Mouse (Mus musculus): ENCODE results near the gene Ccr10. TPM values are rescaled to one million over a fixed set of nuclear protein-coding genes. Genes with fewer than 3 reads are reported as not detected.
A peak's percentile ranks its signal among the peaks of the same experiment; 100 is the strongest.
"Not testable (repeated sequence)": the region's sequence is repeated elsewhere in the genome, so short reads cannot be mapped to it uniquely, and the experiment has no call there.

Gene Ccr10
- polyA plus RNA-seq, 1 experiment from 2014 or later = 0.33 TPM

DNA sequence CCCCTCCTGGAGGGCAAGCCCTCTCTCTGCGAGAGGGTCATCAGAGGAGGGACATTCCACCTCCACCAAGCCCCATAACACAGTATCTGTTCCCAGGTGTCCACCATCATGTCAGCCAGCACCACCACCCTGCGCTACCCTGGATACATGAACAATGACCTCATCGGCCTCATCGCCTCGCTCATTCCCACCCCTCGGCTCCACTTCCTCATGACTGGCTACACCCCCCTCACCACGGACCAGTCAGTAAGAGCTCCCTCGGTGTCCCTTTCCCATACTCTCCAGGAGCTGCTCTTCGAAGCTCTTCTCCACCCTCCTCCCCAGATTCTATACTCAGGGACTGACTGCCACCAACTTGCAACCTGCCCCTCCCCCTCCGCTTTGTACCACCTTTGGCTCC, 15.1 kb downstream of the Ccr10 start:
- not testable (repeated sequence) for ATAC-seq (ENCODE audit: insufficient number of reproducible peaks, insufficient read depth, low FRiP score, low read depth); H3K4me3 ChIP-seq (ENCODE audit: low read depth, low read length); H3K27me3 ChIP-seq (ENCODE audit: control insufficient read depth, insufficient read depth, low read length); H3K9ac ChIP-seq (replicated peaks; ENCODE audit: low read depth, low read length); H3K4me2 ChIP-seq (replicated peaks; ENCODE audit: low read depth, low read length); H3K27ac ChIP-seq (ENCODE audit: low read length); H3K9me3 ChIP-seq (ENCODE audit: control insufficient read depth, low read depth, low read length)
- 80% methylated on average over 8 of the region's 10 CpGs for WGBS
- Histone ChIP-seq H3K4me1 (ENCODE audit: control insufficient read depth, insufficient read depth, low read length) (peaks cover 21% of the 10 kb centered on the region), H3K36me3 (ENCODE audit: control insufficient read depth, insufficient read depth, low read length) (peaks cover 32% of the 10 kb centered on the region)

DNA sequence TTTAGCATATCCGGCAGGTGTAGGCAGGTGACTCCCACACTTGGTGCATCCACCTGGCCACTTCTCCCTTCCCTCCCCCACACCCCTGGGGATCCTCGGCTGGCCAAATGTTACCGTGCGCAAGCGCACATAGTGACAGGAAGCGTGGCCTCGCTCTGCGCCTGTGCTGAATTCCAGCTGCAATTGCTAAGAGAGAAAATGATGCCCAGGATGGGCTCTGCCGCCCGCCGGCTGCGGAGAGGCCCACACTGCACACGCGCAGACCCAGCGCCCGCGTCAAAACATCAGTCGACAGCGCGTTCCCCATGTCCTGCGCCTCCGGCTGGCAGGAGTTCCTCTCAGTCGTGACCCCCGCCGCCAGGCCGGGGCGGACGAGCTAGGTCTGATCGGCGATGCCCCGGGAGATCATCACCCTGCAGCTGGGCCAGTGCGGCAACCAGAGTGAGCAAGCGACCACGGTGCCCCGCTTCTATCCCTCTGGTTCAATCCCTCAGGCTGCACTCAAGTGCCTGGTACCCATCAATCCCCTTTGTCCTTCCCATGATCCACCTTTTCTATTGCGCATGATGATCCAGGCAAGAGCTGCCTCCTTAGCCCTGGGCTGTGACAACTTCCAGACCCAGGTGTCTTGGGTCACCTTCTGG, 19.4 kb downstream of the Ccr10 start, which contains the start of gene Tubg2:
TSS of gene Tubg2 (plus strand) at position 180 of the 644 bp plus-strand sequence.
- Histone ChIP-seq H3K4me1 (ENCODE audit: control insufficient read depth, insufficient read depth, low read length) (peaks cover 9% of the 10 kb centered on the region), H3K27me3 (ENCODE audit: control insufficient read depth, insufficient read depth, low read length) (no peaks in the 10 kb centered on the region), H3K4me3 (ENCODE audit: low read depth, low read length) (peak within 1 kb of the TSS; percentile 30), H3K4me2 (replicated peaks; ENCODE audit: low read depth, low read length) (peak within 1 kb of the TSS; percentile 58), H3K9ac (replicated peaks; ENCODE audit: low read depth, low read length) (peak within 1 kb of the TSS; percentile 25), H3K27ac (ENCODE audit: low read length) (no peak within 1 kb of the TSS; the same call in 1 of the 2 replicates), H3K36me3 (ENCODE audit: control insufficient read depth, insufficient read depth, low read length) (no peaks in the 10 kb centered on the region), H3K9me3 (ENCODE audit: control insufficient read depth, low read depth, low read length) (no peaks in the 10 kb centered on the region)
- ATAC-seq (ENCODE audit: insufficient number of reproducible peaks, insufficient read depth, low FRiP score, low read depth) = peak; percentile 70; the same call in 1 of the 2 replicates
- WGBS = 2% methylated on average over 36 of the region's 36 CpGs

DNA sequence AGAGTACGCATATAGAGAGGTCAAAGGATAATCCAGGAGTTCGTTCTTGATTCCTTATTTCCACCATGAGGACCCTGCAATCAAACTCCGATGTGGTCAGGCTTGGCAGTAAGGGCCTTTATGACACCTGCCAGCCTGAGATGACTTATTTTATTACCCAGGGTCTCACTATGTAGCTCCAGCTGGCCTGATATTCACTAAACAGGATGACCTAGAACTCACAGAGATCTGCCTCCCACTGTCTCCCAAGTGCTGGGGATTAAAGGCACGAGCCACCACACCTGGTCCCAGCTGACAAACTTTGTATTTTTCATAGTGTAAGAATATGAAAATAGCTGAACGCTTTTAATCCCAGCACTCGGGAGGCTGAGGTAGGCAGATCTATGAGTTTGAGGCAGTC, 20.1 kb downstream of the Ccr10 start:
- no peak for ATAC-seq (ENCODE audit: insufficient number of reproducible peaks, insufficient read depth, low FRiP score, low read depth)
- WGBS = 69% methylated on average over 6 of the region's 6 CpGs
- Histone ChIP-seq H3K27ac (ENCODE audit: low read length) (no peak overlapping the region), H3K4me1 (ENCODE audit: control insufficient read depth, insufficient read depth, low read length) (peaks cover 9% of the 10 kb centered on the region), H3K9ac (replicated peaks; ENCODE audit: low read depth, low read length) (no peak overlapping the region), H3K27me3 (ENCODE audit: control insufficient read depth, insufficient read depth, low read length) (no peaks in the 10 kb centered on the region), H3K9me3 (ENCODE audit: control insufficient read depth, low read depth, low read length) (no peaks in the 10 kb centered on the region), H3K36me3 (ENCODE audit: control insufficient read depth, insufficient read depth, low read length) (no peaks in the 10 kb centered on the region), H3K4me3 (ENCODE audit: low read depth, low read length) (no peak overlapping the region), H3K4me2 (replicated peaks; ENCODE audit: low read depth, low read length) (peak overlapping the region; percentile 58; the same call in 1 of the 2 replicates)

DNA sequence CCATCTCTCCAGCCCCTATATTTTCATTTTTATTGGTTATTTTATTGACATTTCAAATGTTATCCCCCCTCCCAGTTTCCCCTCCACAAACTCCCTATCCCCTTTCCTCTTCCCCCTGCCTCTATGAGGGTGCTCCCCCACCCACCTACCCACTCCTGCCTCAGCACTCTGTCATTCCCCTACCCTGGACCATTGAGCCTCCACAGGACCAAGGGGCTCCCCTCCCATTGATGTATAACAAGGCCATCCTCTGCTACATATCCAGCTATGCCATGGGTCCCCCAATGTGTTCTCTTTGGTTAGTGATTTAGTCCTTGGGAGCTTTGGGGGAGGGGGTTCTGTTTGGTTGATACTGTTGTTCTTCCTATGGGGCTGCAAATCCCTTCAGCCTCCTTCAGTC, 20.6 kb downstream of the Ccr10 start:
- no peaks in the 10 kb centered on the region for H3K9me3 ChIP-seq (ENCODE audit: control insufficient read depth, low read depth, low read length)
- no peak overlapping the region for H3K27ac ChIP-seq (ENCODE audit: low read length)
- H3K4me2 ChIP-seq (replicated peaks; ENCODE audit: low read depth, low read length) = no peak overlapping the region
- H3K9ac ChIP-seq (replicated peaks; ENCODE audit: low read depth, low read length) = no peak overlapping the region
- H3K36me3 ChIP-seq (ENCODE audit: control insufficient read depth, insufficient read depth, low read length) = no peaks in the 10 kb centered on the region
- ATAC-seq (ENCODE audit: insufficient number of reproducible peaks, insufficient read depth, low FRiP score, low read depth) = no peak
- no peak overlapping the region for H3K4me3 ChIP-seq (ENCODE audit: low read depth, low read length)
- H3K27me3 ChIP-seq (ENCODE audit: control insufficient read depth, insufficient read depth, low read length) = no peaks in the 10 kb centered on the region
- peaks cover 13% of the 10 kb centered on the region for H3K4me1 ChIP-seq (ENCODE audit: control insufficient read depth, insufficient read depth, low read length)

DNA sequence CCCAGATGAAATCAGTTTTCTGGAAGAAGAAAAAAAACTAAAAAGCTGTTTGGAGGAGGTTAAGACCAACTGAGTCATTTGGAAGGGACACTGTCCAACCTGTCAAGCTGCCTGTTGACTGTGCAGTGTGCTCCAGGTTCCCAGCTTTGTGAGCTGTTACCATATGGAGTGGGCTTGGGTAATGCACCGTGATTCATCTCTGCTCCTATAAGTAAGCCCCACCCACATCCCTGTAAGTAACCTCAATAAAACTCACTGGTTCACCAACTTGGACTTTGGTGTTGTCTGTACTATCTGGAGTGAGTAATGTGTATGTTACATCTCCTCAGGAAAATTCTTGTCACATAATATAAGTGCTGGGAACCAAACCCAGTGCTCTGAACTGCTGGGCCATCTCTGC, 22.4 kb downstream of the Ccr10 start:
- WGBS = 68% methylated on average over 1 of the region's 1 CpGs
- no peak overlapping the region for H3K27ac ChIP-seq (ENCODE audit: low read length)
- no peaks in the 10 kb centered on the region for H3K27me3 ChIP-seq (ENCODE audit: control insufficient read depth, insufficient read depth, low read length)
- H3K9me3 ChIP-seq (ENCODE audit: control insufficient read depth, low read depth, low read length) = no peaks in the 10 kb centered on the region
- H3K36me3 ChIP-seq (ENCODE audit: control insufficient read depth, insufficient read depth, low read length) = no peaks in the 10 kb centered on the region
- no peak overlapping the region for H3K4me3 ChIP-seq (ENCODE audit: low read depth, low read length)
- H3K4me1 ChIP-seq (ENCODE audit: control insufficient read depth, insufficient read depth, low read length) = peaks cover 27% of the 10 kb centered on the region
- H3K4me2 ChIP-seq (replicated peaks; ENCODE audit: low read depth, low read length) = no peak overlapping the region
- H3K9ac ChIP-seq (replicated peaks; ENCODE audit: low read depth, low read length) = no peak overlapping the region
- ATAC-seq (ENCODE audit: insufficient number of reproducible peaks, insufficient read depth, low FRiP score, low read depth) = no peak

DNA sequence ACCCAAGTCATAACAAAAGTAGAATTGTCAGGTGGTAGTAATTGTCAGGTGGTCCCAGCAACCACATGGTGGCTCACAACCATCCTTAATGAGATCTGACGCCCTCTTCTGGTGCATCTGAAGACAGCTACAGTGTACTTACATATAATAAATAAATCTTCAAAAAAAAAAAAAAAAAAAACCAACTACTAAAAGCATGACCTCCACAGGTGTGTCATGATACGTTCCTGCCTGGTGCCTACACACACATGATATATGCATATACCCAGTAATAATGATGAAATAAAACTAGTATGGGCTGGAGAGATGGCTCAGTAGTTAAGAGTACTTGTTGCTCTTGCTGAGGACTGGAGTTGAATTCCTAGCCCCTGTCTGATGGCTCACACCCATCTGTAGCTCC, 24.2 kb downstream of the Ccr10 start:
- Histone ChIP-seq H3K4me1 (ENCODE audit: control insufficient read depth, insufficient read depth, low read length) (peaks cover 27% of the 10 kb centered on the region), H3K27me3 (ENCODE audit: control insufficient read depth, insufficient read depth, low read length) (no peaks in the 10 kb centered on the region), H3K9ac (replicated peaks; ENCODE audit: low read depth, low read length) (no peak overlapping the region), H3K4me3 (ENCODE audit: low read depth, low read length) (no peak overlapping the region), H3K9me3 (ENCODE audit: control insufficient read depth, low read depth, low read length) (no peaks in the 10 kb centered on the region), H3K36me3 (ENCODE audit: control insufficient read depth, insufficient read depth, low read length) (no peaks in the 10 kb centered on the region), H3K27ac (ENCODE audit: low read length) (no peak overlapping the region), H3K4me2 (replicated peaks; ENCODE audit: low read depth, low read length) (no peak overlapping the region)
- WGBS = 48% methylated on average over 2 of the region's 2 CpGs
- no peak for ATAC-seq (ENCODE audit: insufficient number of reproducible peaks, insufficient read depth, low FRiP score, low read depth)

DNA sequence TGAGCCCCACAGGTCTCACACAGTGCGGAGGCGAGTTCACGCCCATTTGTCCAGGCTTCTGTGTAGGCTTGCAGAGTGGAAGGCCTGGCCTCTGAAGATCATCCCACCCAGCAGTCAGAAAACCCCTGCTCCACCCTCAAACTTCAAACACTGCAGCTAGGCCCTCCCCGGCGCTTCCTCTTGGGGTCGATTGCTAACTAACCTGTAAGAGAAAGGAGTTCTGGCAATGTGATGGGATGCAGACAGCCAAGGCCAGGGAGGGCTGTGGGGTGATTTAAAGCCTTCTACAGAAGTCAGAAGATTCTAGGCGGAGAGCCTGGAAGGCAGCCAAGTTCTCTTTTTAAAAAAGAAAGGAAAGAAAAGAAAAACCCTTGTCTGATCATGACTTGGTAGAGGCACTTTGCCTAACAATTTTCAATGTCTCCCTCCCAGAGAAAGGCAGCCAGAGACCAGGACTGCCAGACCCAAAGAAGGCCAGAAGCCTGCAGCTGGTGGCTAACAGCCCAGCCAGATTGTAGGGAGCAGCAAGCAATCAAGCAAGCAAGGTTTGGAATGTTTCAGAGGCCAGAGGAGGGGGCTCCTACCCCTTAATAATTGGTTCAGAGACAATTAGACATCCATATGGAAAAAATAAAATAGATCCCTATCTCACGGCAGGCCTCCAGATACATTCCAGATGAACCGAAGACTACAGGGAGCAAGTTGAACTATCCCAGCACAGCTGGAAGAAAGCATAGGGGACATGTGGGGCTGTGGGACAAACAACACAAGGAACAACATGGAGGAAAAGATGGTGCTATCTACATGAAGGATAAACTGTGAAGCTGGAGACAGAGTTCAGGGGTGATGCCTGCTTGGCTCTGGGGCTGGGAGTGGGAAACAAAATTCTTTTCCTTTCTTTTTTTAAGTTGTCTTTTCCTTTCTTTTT, 25.8 kb downstream of the Ccr10 start:
- H3K27ac ChIP-seq (ENCODE audit: low read length) = peak overlapping the region; percentile 86
- H3K4me2 ChIP-seq (replicated peaks; ENCODE audit: low read depth, low read length) = peak overlapping the region; percentile 6; the same call in 1 of the 2 replicates
- WGBS = 20% methylated on average over 9 of the region's 9 CpGs
- H3K36me3 ChIP-seq (ENCODE audit: control insufficient read depth, insufficient read depth, low read length) = no peaks in the 10 kb centered on the region
- H3K9me3 ChIP-seq (ENCODE audit: control insufficient read depth, low read depth, low read length) = no peaks in the 10 kb centered on the region
- no peaks in the 10 kb centered on the region for H3K27me3 ChIP-seq (ENCODE audit: control insufficient read depth, insufficient read depth, low read length)
- ATAC-seq (ENCODE audit: insufficient number of reproducible peaks, insufficient read depth, low FRiP score, low read depth) = peak; percentile 71; the same call in 1 of the 2 replicates
- no peak overlapping the region for H3K4me3 ChIP-seq (ENCODE audit: low read depth, low read length)
- H3K4me1 ChIP-seq (ENCODE audit: control insufficient read depth, insufficient read depth, low read length) = peaks cover 18% of the 10 kb centered on the region
- no peak overlapping the region for H3K9ac ChIP-seq (replicated peaks; ENCODE audit: low read depth, low read length)

DNA sequence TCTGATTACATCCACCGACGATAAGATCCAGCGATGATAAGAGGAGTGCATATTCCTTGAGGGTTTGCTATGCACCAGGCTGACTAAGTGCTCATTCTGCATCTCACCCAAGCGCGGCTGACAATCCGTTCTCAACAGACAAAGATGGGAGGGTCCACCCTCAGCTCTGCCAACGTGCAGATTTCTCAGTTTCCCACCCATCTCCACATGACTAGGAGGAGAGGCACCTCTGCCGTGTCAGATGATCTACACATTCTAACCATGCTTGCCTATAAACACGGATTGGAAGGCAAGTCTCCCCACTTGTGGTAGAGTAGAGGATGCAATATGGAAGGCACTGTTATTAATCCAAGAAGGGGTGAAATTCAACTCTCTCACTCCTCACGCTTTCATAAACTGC, 26.5 kb downstream of the Ccr10 start:
- 53% methylated on average over 10 of the region's 10 CpGs for WGBS
- Histone ChIP-seq H3K4me1 (ENCODE audit: control insufficient read depth, insufficient read depth, low read length) (peaks cover 18% of the 10 kb centered on the region), H3K4me2 (replicated peaks; ENCODE audit: low read depth, low read length) (peak overlapping the region; percentile 6; the same call in 1 of the 2 replicates), H3K36me3 (ENCODE audit: control insufficient read depth, insufficient read depth, low read length) (no peaks in the 10 kb centered on the region), H3K9ac (replicated peaks; ENCODE audit: low read depth, low read length) (no peak overlapping the region), H3K4me3 (ENCODE audit: low read depth, low read length) (no peak overlapping the region), H3K27ac (ENCODE audit: low read length) (peak overlapping the region; percentile 86), H3K9me3 (ENCODE audit: control insufficient read depth, low read depth, low read length) (no peaks in the 10 kb centered on the region), H3K27me3 (ENCODE audit: control insufficient read depth, insufficient read depth, low read length) (no peaks in the 10 kb centered on the region)
- ATAC-seq (ENCODE audit: insufficient number of reproducible peaks, insufficient read depth, low FRiP score, low read depth) = no peak

Data from stomach, embryonic 14.5 days (tissue).